Mouse (Mus musculus) layer of hippocampus, postnatal 36 days (tissue): ENCODE data around the gene Pdlim5. TPM values are rescaled to one million over a fixed set of nuclear protein-coding genes. Genes with fewer than 3 reads are reported as not detected.
A peak's percentile ranks its signal among the peaks of the same experiment; 100 is the strongest.

Experiments
- DNase-seq, 2 experiments: peaks; one replicate each; pipeline ENCODE4 v3.0.0; 2022
- total RNA-seq, 2 experiments: library from RNA; stranded (reverse); gene quantifications; 2 replicates each; pipeline ENCODE4 v1.2.3; 2021

Pdlim5 gene
- total RNA-seq, 2 experiments from 2014 or later, result 22.6 to 25.7 TPM

- no peak for DNase-seq
Observed at GRCm38 (mm10) chr3:142339440-142340251, 55.9 kb downstream of the Pdlim5 start.

GRCm38 (mm10) chr3:142338058-142338457 is 57.4 kb downstream of the Pdlim5 start:
- DNase-seq, result no peak

- no peak for DNase-seq
Observed at GRCm38 (mm10) chr3:142334496-142334895, 61.0 kb downstream of the Pdlim5 start.

GRCm38 (mm10) chr3:142333458-142333857 is 62.0 kb downstream of the Pdlim5 start:
- peak in 1 of 2 experiments; percentile 13 for DNase-seq

- no peak for DNase-seq
Observed at GRCm38 (mm10) chr3:142332716-142333115, 62.8 kb downstream of the Pdlim5 start.

GRCm38 (mm10) chr3:142331872-142332554 is 63.5 kb downstream of the Pdlim5 start:
- DNase-seq, result no peak

- DNase-seq, result no peak
Observed at GRCm38 (mm10) chr3:142330425-142330824, 65.1 kb downstream of the Pdlim5 start.

- no peak for DNase-seq
Observed at GRCm38 (mm10) chr3:142323592-142323991, 71.9 kb downstream of the Pdlim5 start.

- peak in 1 of 2 experiments; percentile 15 for DNase-seq
Observed at GRCm38 (mm10) chr3:142321930-142322329, 73.6 kb downstream of the Pdlim5 start.

GRCm38 (mm10) chr3:142318147-142318546 is 77.3 kb downstream of the Pdlim5 start:
- peak; percentile 74 to 77 for DNase-seq

GRCm38 (mm10) chr3:142316138-142316740 is 79.3 kb downstream of the Pdlim5 start:
- no peak for DNase-seq

- DNase-seq, result peak in 1 of 2 experiments; percentile 23
Observed at GRCm38 (mm10) chr3:142311075-142311474, 84.4 kb downstream of the Pdlim5 start.

- DNase-seq, result no peak
Observed at GRCm38 (mm10) chr3:142310446-142310845, 85.0 kb downstream of the Pdlim5 start.

GRCm38 (mm10) chr3:142295287-142295676 is 100.2 kb downstream of the Pdlim5 start:
- no peak for DNase-seq

GRCm38 (mm10) chr3:142294616-142295286 is 100.7 kb downstream of the Pdlim5 start:
- DNase-seq, result no peak

- no peak for DNase-seq
Observed at GRCm38 (mm10) chr3:142293561-142293960, 101.9 kb downstream of the Pdlim5 start.

- DNase-seq, result peak; percentile 48 to 62
Observed at GRCm38 (mm10) chr3:142282706-142283105, 112.8 kb downstream of the Pdlim5 start.

- DNase-seq, result no peak
Observed at GRCm38 (mm10) chr3:142281656-142282055, 113.8 kb downstream of the Pdlim5 start.

- DNase-seq, result no peak
Observed at GRCm38 (mm10) chr3:142281093-142281445, 114.4 kb downstream of the Pdlim5 start.

- no peak for DNase-seq
Observed at GRCm38 (mm10) chr3:142280366-142281092, 115.0 kb downstream of the Pdlim5 start.

- DNase-seq, result no peak
Observed at GRCm38 (mm10) chr3:142279011-142279410, 116.5 kb downstream of the Pdlim5 start.

GRCm38 (mm10) chr3:142276506-142276905 is 119.0 kb downstream of the Pdlim5 start:
- no peak for DNase-seq
